Mouse (Mus musculus): ENCODE data around the gene Pspn. TPM values are rescaled to one million over a fixed set of nuclear protein-coding genes. Genes with fewer than 3 reads are reported as not detected.

Gene Pspn
- polyA plus RNA-seq, 2 experiments = not detected

- Histone ChIP-seq H3K4me3 (ENCODE audit: insufficient read depth in 1 of 2, low read depth in 2 of 2, low read length in 2 of 2) (peak overlapping the region in 1 of 2 experiments; percentile 74; a peak in 2 of 4 replicates), H3K36me3 (replicated peaks; ENCODE audit: control insufficient read depth, insufficient read depth, low read depth) (peaks cover 5% of the 10 kb centered on the region), H3K27ac (no peak overlapping the region), H3K9ac (replicated peaks) (peak overlapping the region; percentile 68), H3K4me1 (replicated peaks; ENCODE audit: control insufficient read depth in 2 of 2, insufficient read depth in 2 of 2, low read length in 1 of 2) (peaks cover 5 to 6% of the 10 kb centered on the region in 2 experiments; a peak in 3 of 4 replicates), H3K9me3 (ENCODE audit: control insufficient read depth, low read length) (no peaks in the 10 kb centered on the region), H3K4me2 (ENCODE audit: low read depth) (peak overlapping the region; percentile 94), H3K27me3 (ENCODE audit: control insufficient read depth, insufficient read depth, low read length) (no peaks in the 10 kb centered on the region)
- ATAC-seq (ENCODE audit: insufficient read depth) = no peak
- TF ChIP-seq EP300 (IDR thresholded peaks at IDR 0.05; ENCODE audit: low read depth) (no peak), CTCF (IDR thresholded peaks at IDR 0.05; ENCODE audit: low read depth) (peak; percentile 23; the same call in 1 of the 2 replicates)
- DNase-seq (ENCODE audit: low read depth in 3 of 3, low spot score in 3 of 3) = no peak
- WGBS (ENCODE audit: insufficient replicate concordance) = 67% methylated on average over 7 of the region's 7 CpGs
Observed at GRCm38 (mm10) chr17:56988921-56989430, 10.8 kb downstream of the Pspn start.

DNA sequence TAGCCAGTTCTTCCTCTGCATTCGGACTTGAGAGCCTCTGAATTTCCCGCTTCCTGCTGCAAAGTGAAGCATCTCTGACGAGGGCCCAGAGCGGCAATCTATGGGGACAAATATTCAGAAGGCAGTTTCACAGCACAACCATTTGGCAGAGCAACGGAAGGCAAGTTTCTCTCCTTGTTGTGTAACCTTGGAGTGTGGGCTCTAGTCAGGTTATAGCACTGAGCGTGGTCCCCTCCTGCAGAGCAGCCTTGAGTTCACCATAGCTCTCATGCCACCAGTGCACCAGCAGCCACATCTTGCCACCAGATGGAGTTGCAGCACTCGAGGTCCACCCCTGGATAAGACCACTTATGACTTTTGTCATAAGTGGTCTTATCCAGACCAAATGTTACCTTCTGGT, 11.4 kb downstream of the Pspn start:
- WGBS (ENCODE audit: insufficient replicate concordance) = 74% methylated on average over 7 of the region's 7 CpGs
- H3K27ac ChIP-seq = no peak overlapping the region
- H3K4me1 ChIP-seq (replicated peaks; ENCODE audit: control insufficient read depth in 2 of 2, insufficient read depth in 2 of 2, low read length in 1 of 2) = peaks cover 5 to 6% of the 10 kb centered on the region in 2 experiments; a peak in 3 of 4 replicates
- TF ChIP-seq EP300 (IDR thresholded peaks at IDR 0.05; ENCODE audit: low read depth) = no peak
- peak; percentile 39 for TF ChIP-seq CTCF (IDR thresholded peaks at IDR 0.05; ENCODE audit: low read depth)
- H3K27me3 ChIP-seq (ENCODE audit: control insufficient read depth, insufficient read depth, low read length) = no peaks in the 10 kb centered on the region
- no peak overlapping the region for H3K4me3 ChIP-seq (ENCODE audit: insufficient read depth in 1 of 2, low read depth in 2 of 2, low read length in 2 of 2)
- no peak for DNase-seq (ENCODE audit: low read depth in 3 of 3, low spot score in 3 of 3)
- H3K4me2 ChIP-seq (ENCODE audit: low read depth) = no peak overlapping the region
- H3K9ac ChIP-seq (replicated peaks) = no peak overlapping the region
- H3K36me3 ChIP-seq (replicated peaks; ENCODE audit: control insufficient read depth, insufficient read depth, low read depth) = no peaks in the 10 kb centered on the region; the same call in none of the 2 replicates
- ATAC-seq (ENCODE audit: insufficient read depth) = no peak
- H3K9me3 ChIP-seq (ENCODE audit: control insufficient read depth, low read length) = no peaks in the 10 kb centered on the region

- no peak for TF ChIP-seq EP300 (IDR thresholded peaks at IDR 0.05; ENCODE audit: low read depth)
- no peak overlapping the region for H3K4me3 ChIP-seq (ENCODE audit: insufficient read depth in 1 of 2, low read depth in 2 of 2, low read length in 2 of 2)
- DNase-seq (ENCODE audit: low read depth in 3 of 3, low spot score in 3 of 3) (no peak), ATAC-seq (ENCODE audit: insufficient read depth) (no peak)
- no peaks in the 10 kb centered on the region for H3K9me3 ChIP-seq (ENCODE audit: control insufficient read depth, low read length)
- no peak overlapping the region for H3K4me2 ChIP-seq (ENCODE audit: low read depth)
- peaks cover 5 to 6% of the 10 kb centered on the region in 2 experiments; a peak in 3 of 4 replicates for H3K4me1 ChIP-seq (replicated peaks; ENCODE audit: control insufficient read depth in 2 of 2, insufficient read depth in 2 of 2, low read length in 1 of 2)
- H3K9ac ChIP-seq (replicated peaks) = no peak overlapping the region
- H3K27ac ChIP-seq = no peak overlapping the region
- 81% methylated on average over 3 of the region's 3 CpGs for WGBS (ENCODE audit: insufficient replicate concordance)
- H3K36me3 ChIP-seq (replicated peaks; ENCODE audit: control insufficient read depth, insufficient read depth, low read depth) = no peaks in the 10 kb centered on the region
- no peaks in the 10 kb centered on the region for H3K27me3 ChIP-seq (ENCODE audit: control insufficient read depth, insufficient read depth, low read length)
Observed at GRCm38 (mm10) chr17:56986105-56986805, 13.6 kb downstream of the Pspn start.

- H3K36me3 ChIP-seq (replicated peaks; ENCODE audit: control insufficient read depth, insufficient read depth, low read depth) = no peaks in the 10 kb centered on the region
- TF ChIP-seq CTCF (IDR thresholded peaks at IDR 0.05; ENCODE audit: low read depth) (no peak), EP300 (IDR thresholded peaks at IDR 0.05; ENCODE audit: low read depth) (no peak)
- WGBS (ENCODE audit: insufficient replicate concordance) = 46% methylated on average over 3 of the region's 3 CpGs
- no peaks in the 10 kb centered on the region for H3K27me3 ChIP-seq (ENCODE audit: control insufficient read depth, insufficient read depth, low read length)
- H3K4me2 ChIP-seq (ENCODE audit: low read depth) = no peak overlapping the region
- 0 out of 4 replicates have a peak, but pooled peaks cover 0 to 2% of the 10 kb centered on the region in 2 experiments for H3K4me1 ChIP-seq (replicated peaks; ENCODE audit: control insufficient read depth in 2 of 2, insufficient read depth in 2 of 2, low read length in 1 of 2)
- H3K27ac ChIP-seq = no peak overlapping the region
- no peak for ATAC-seq (ENCODE audit: insufficient read depth)
- no peak overlapping the region for H3K9ac ChIP-seq (replicated peaks)
- DNase-seq (ENCODE audit: low read depth in 3 of 3, low spot score in 3 of 3) = no peak
- no peaks in the 10 kb centered on the region for H3K9me3 ChIP-seq (ENCODE audit: control insufficient read depth, low read length)
- no peak overlapping the region for H3K4me3 ChIP-seq (ENCODE audit: insufficient read depth in 1 of 2, low read depth in 2 of 2, low read length in 2 of 2)
Observed at GRCm38 (mm10) chr17:56985656-56986055, 14.2 kb downstream of the Pspn start.

GRCm38 (mm10) chr17:56984886-56985285, 14.9 kb downstream of the Pspn start:
- DNase-seq (ENCODE audit: low read depth in 3 of 3, low spot score in 3 of 3) (no peak), ATAC-seq (ENCODE audit: insufficient read depth) (no peak)
- H3K36me3 ChIP-seq (replicated peaks; ENCODE audit: control insufficient read depth, insufficient read depth, low read depth) = no peaks in the 10 kb centered on the region
- no peak overlapping the region for H3K4me2 ChIP-seq (ENCODE audit: low read depth)
- H3K27ac ChIP-seq = no peak overlapping the region
- 0 out of 4 replicates have a peak, but pooled peaks cover 0 to 2% of the 10 kb centered on the region in 2 experiments for H3K4me1 ChIP-seq (replicated peaks; ENCODE audit: control insufficient read depth in 2 of 2, insufficient read depth in 2 of 2, low read length in 1 of 2)
- 56% methylated on average over 9 of the region's 9 CpGs for WGBS (ENCODE audit: insufficient replicate concordance)
- H3K27me3 ChIP-seq (ENCODE audit: control insufficient read depth, insufficient read depth, low read length) = no peaks in the 10 kb centered on the region
- H3K9ac ChIP-seq (replicated peaks) = no peak overlapping the region
- H3K9me3 ChIP-seq (ENCODE audit: control insufficient read depth, low read length) = no peaks in the 10 kb centered on the region
- TF ChIP-seq CTCF (IDR thresholded peaks at IDR 0.05; ENCODE audit: low read depth) (no peak), EP300 (IDR thresholded peaks at IDR 0.05; ENCODE audit: low read depth) (no peak)
- no peak overlapping the region for H3K4me3 ChIP-seq (ENCODE audit: insufficient read depth in 1 of 2, low read depth in 2 of 2, low read length in 2 of 2)

All from liver, embryonic 14.5 days (tissue).